Mouse (Mus musculus): ENCODE data around the gene 4930579F01Rik. TPM values are rescaled to one million over a fixed set of nuclear protein-coding genes. Genes with fewer than 3 reads are reported as not detected.
A peak's percentile ranks its signal among the peaks of the same experiment; 100 is the strongest.
"Not testable (repeated sequence)": the region's sequence is repeated elsewhere in the genome, so short reads cannot be mapped to it uniquely, and the experiment has no call there.

The 4930579F01Rik gene
- polyA plus RNA-seq, 1 experiment from 2014 or later: not detected

DNA sequence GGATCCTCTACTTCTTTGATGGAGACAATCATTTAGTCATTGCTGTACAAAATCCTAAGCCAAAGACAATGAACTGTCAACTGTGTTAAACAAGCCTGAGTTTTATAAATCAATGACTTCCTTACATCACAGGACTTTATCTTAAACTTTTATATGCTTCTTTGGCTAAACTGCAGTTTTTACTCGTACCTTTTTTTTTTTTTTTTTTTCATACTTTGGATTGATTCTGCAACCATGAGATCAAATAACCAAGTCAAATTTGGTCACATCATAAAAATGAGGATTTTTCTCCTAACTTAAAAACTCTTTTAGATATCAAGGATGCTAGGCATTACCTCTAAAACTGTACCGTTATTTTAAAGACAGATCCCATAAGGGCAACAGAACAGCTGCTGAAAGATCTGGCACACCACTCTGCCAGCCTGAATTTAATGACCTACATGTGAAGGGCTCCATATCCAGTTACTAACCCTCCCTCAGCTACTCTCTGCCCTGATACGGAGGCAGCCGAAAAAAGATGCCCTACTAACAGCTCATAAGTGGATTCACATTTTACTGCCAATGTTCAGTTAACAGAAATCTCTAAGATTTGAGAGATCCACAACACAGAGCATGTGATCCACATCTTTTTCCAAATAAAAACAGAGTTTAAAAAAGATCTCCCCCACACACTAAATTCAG is 51.4 kb downstream of the 4930579F01Rik start:
- peak overlapping the region; percentile 67 for H3K4me3 ChIP-seq (replicated peaks)
- no peaks in the 10 kb centered on the region for H3K27me3 ChIP-seq
- H3K36me3 ChIP-seq (replicated peaks): no peaks in the 10 kb centered on the region
- no peak overlapping the region for H3K27ac ChIP-seq
- peaks cover 4% of the 10 kb centered on the region; the same call in 1 of the 2 replicates for H3K4me1 ChIP-seq
- ATAC-seq (ENCODE audit: low FRiP score): no peak
- H3K9ac ChIP-seq: no peak overlapping the region
- 72% methylated on average over 4 of the region's 4 CpGs for WGBS
- H3K4me2 ChIP-seq: peak overlapping the region; percentile 57
- H3K9me3 ChIP-seq: no peaks in the 10 kb centered on the region

GRCm38 (mm10) chr3:138139663-138140062 is 54.0 kb downstream of the 4930579F01Rik start:
- Histone ChIP-seq H3K27me3 (no peaks in the 10 kb centered on the region), H3K9ac (no peak overlapping the region), H3K36me3 (replicated peaks) (no peaks in the 10 kb centered on the region), H3K4me3 (replicated peaks) (no peak overlapping the region), H3K9me3 (no peaks in the 10 kb centered on the region), H3K4me2 (no peak overlapping the region), H3K4me1 (peaks cover 4% of the 10 kb centered on the region; the same call in 1 of the 2 replicates), H3K27ac (no peak overlapping the region)
- no peak for ATAC-seq (ENCODE audit: low FRiP score)
- WGBS: 94% methylated on average over 6 of the region's 6 CpGs

GRCm38 (mm10) chr3:138138146-138138545 is 55.5 kb downstream of the 4930579F01Rik start:
- H3K36me3 ChIP-seq (replicated peaks); H3K4me2 ChIP-seq; H3K9me3 ChIP-seq; ATAC-seq (ENCODE audit: low FRiP score); H3K9ac ChIP-seq; H3K4me1 ChIP-seq; H3K4me3 ChIP-seq (replicated peaks); H3K27ac ChIP-seq; H3K27me3 ChIP-seq: not testable (repeated sequence)
- 94% methylated on average over 13 of the region's 13 CpGs for WGBS

GRCm38 (mm10) chr3:138134528-138134927 is 59.1 kb downstream of the 4930579F01Rik start:
- Histone ChIP-seq H3K9me3 (no peaks in the 10 kb centered on the region), H3K27ac (no peak overlapping the region), H3K4me2 (no peak overlapping the region), H3K4me3 (replicated peaks) (no peak overlapping the region), H3K4me1 (peaks cover 13% of the 10 kb centered on the region), H3K9ac (no peak overlapping the region), H3K36me3 (replicated peaks) (no peaks in the 10 kb centered on the region), H3K27me3 (no peaks in the 10 kb centered on the region)
- no peak for ATAC-seq (ENCODE audit: low FRiP score)
- WGBS: 97% methylated on average over 1 of the region's 1 CpGs

DNA sequence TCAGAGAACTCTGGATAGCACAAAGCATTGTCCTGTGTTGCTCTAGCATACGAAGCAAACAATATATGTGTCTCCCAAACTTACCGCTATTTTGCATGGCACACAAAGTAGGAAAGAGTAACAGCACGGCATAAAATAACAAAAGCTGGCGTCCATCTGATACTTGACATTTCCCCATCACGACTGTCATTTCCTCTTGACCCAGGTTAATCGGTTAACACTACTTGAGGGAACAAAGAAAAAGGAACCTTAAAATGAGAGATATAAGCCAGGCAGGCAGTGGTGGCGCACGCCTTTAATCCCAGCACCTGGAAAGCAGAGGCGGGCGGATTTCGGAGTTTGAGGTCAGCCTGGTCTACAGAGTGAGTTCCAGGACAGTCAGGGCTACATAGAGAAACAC is 59.7 kb downstream of the 4930579F01Rik start:
- Histone ChIP-seq H3K9me3 (no peaks in the 10 kb centered on the region), H3K27me3 (no peaks in the 10 kb centered on the region), H3K27ac (no peak overlapping the region), H3K4me2 (no peak overlapping the region), H3K9ac (no peak overlapping the region), H3K36me3 (replicated peaks) (no peaks in the 10 kb centered on the region), H3K4me3 (replicated peaks) (no peak overlapping the region), H3K4me1 (peaks cover 13% of the 10 kb centered on the region)
- 82% methylated on average over 11 of the region's 11 CpGs for WGBS
- no peak for ATAC-seq (ENCODE audit: low FRiP score)

- no peak overlapping the region for H3K4me2 ChIP-seq
- no peaks in the 10 kb centered on the region for H3K9me3 ChIP-seq
- no peaks in the 10 kb centered on the region for H3K27me3 ChIP-seq
- no peak overlapping the region for H3K4me3 ChIP-seq (replicated peaks)
- ATAC-seq (ENCODE audit: low FRiP score): no peak
- H3K4me1 ChIP-seq: peaks cover 13% of the 10 kb centered on the region
- 91% methylated on average over 8 of the region's 8 CpGs for WGBS
- H3K27ac ChIP-seq: no peak overlapping the region
- no peak overlapping the region for H3K9ac ChIP-seq
- no peaks in the 10 kb centered on the region for H3K36me3 ChIP-seq (replicated peaks)
Observed at GRCm38 (mm10) chr3:138133463-138133862, 60.2 kb downstream of the 4930579F01Rik start.

GRCm38 (mm10) chr3:138131168-138131567 is 62.5 kb downstream of the 4930579F01Rik start:
- H3K4me2 ChIP-seq: no peak overlapping the region
- H3K4me1 ChIP-seq: peaks cover 13% of the 10 kb centered on the region
- H3K27me3 ChIP-seq: no peaks in the 10 kb centered on the region
- H3K36me3 ChIP-seq (replicated peaks): no peaks in the 10 kb centered on the region
- no peak overlapping the region for H3K9ac ChIP-seq
- H3K4me3 ChIP-seq (replicated peaks): no peak overlapping the region
- WGBS: 63% methylated on average over 9 of the region's 9 CpGs
- no peak for ATAC-seq (ENCODE audit: low FRiP score)
- no peak overlapping the region for H3K27ac ChIP-seq
- H3K9me3 ChIP-seq: no peaks in the 10 kb centered on the region

DNA sequence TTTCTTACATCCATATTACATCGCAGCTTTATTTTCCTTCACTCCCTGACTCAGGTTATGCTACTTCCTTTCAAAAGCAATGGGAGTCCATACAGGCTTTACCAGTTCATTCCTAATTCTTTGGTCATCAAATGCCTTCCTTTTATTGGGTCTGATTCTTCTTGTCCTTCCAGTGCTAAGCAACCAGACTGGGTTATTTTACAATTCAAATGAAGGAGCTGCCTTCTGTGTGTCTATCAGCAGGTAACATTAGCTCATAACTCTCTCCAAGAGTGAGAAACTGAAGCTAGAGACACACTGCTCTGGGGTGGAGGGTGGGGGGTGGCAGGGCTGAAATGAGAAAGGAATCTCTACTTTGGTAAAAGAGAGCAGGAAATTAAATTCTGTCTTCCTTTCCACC is 62.9 kb downstream of the 4930579F01Rik start:
- H3K27me3 ChIP-seq: no peaks in the 10 kb centered on the region
- no peaks in the 10 kb centered on the region for H3K9me3 ChIP-seq
- ATAC-seq (ENCODE audit: low FRiP score): no peak
- H3K4me2 ChIP-seq: no peak overlapping the region
- peaks cover 13% of the 10 kb centered on the region for H3K4me1 ChIP-seq
- no peak overlapping the region for H3K9ac ChIP-seq
- H3K36me3 ChIP-seq (replicated peaks): no peaks in the 10 kb centered on the region
- no peak overlapping the region for H3K27ac ChIP-seq
- no peak overlapping the region for H3K4me3 ChIP-seq (replicated peaks)
- 53% methylated on average over 1 of the region's 1 CpGs for WGBS

DNA sequence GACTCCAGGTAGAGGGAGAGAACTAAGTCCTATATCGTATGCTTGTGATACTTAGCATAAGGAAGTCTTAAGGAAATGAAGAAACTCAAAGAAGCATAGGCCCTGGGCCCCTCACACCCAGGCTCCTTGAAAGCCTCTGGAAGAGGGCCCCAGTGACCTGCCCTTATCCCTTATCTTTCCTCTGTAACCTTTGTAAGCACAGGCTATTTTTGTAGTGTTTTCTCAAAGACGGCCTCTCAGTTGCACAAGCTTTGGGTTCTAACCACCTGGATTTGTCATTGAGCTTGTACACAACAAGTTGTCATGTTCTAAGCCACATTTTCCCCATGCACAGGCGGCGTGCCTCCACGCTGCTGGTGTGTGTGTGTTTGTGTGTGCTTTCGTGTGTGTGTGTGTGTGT is 64.5 kb downstream of the 4930579F01Rik start:
- Histone ChIP-seq H3K9me3 (no peaks in the 10 kb centered on the region), H3K9ac (no peak overlapping the region), H3K27ac (no peak overlapping the region), H3K36me3 (replicated peaks) (no peaks in the 10 kb centered on the region), H3K27me3 (no peaks in the 10 kb centered on the region), H3K4me3 (replicated peaks) (no peak overlapping the region), H3K4me1 (peaks cover 13% of the 10 kb centered on the region), H3K4me2 (no peak overlapping the region)
- 96% methylated on average over 6 of the region's 6 CpGs for WGBS
- ATAC-seq (ENCODE audit: low FRiP score): no peak

DNA sequence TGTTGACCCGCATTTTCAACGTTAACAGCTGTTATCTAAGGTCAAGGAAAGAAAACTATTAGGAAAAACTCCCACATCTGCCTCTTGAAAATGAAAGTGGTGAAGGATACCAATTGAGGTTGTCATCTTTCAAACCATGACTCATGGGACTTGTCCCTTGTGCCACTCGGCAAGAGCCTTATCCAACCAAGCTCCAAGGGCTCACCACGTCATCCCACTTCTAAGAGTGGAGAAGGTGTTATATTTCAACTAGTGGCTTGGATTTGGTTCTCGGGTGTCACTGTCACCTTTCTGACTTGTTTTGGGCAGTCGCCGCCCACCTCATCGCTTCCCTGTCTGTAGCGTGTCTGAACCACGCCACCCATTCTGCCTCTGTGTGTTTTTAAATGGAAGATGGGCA is 69.8 kb downstream of the 4930579F01Rik start:
- Histone ChIP-seq H3K9ac (no peak overlapping the region), H3K4me3 (replicated peaks) (no peak overlapping the region), H3K9me3 (no peaks in the 10 kb centered on the region), H3K4me1 (no peaks in the 10 kb centered on the region), H3K4me2 (no peak overlapping the region), H3K27me3 (no peaks in the 10 kb centered on the region), H3K36me3 (replicated peaks) (no peaks in the 10 kb centered on the region), H3K27ac (no peak overlapping the region)
- no peak for ATAC-seq (ENCODE audit: low FRiP score)
- WGBS: 93% methylated on average over 10 of the region's 10 CpGs

DNA sequence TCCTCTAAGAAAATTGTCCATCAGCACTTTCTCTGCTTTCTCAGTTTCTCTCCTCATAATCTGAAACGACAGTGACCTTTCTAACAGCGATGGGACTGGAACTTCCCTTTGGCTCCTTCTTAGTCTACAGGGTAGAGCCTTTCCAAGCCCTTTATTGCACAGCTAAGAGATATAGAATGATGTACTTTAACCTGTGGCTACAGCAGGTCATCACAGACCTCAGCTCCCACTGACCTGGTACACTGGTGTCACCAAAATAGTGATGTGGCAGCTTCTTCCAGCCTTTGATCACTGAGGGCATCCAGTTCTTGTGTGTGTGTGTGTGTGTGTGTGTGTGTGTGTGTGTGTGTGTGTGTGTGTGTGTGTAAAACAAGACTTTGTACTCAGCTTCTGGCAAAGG is 72.2 kb downstream of the 4930579F01Rik start:
- no peak overlapping the region for H3K27ac ChIP-seq
- WGBS: 94% methylated on average over 2 of the region's 2 CpGs
- H3K9me3 ChIP-seq: no peaks in the 10 kb centered on the region
- no peak overlapping the region for H3K4me2 ChIP-seq
- H3K4me3 ChIP-seq (replicated peaks): no peak overlapping the region
- H3K9ac ChIP-seq: no peak overlapping the region
- H3K27me3 ChIP-seq: no peaks in the 10 kb centered on the region
- no peak for ATAC-seq (ENCODE audit: low FRiP score)
- no peaks in the 10 kb centered on the region for H3K36me3 ChIP-seq (replicated peaks)
- no peaks in the 10 kb centered on the region for H3K4me1 ChIP-seq

DNA sequence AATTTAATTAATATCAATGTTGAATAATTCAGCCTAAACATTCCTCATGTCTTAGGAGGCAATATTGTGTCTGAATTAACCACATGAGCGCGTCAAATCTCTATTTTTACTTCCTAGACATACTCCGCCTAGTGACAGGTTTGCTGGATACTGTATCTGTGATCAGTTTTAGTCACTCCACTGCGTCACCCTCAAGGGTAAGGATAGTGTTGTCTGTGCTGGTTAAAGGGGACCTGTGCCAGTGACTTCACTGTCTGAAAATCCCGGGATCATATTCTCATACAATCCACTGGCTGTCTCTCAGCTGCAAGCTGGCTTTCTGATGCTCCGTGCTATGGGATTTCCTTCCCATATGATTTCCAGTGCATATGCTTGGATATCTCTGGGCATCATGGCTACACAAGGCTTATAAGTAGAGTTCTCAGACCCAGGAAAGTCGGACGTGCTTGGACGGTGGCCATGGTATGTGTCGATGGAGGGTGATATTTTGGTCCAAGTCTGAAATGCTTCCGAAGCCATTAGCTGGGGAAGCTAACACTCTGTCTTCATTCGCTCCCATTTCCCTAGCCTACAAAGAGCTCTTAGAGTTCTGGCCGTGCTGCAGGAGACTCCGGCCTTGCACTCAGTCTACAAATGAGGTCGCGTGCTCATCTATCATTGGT is 74.0 kb downstream of the 4930579F01Rik start:
- no peaks in the 10 kb centered on the region for H3K4me1 ChIP-seq
- no peak overlapping the region for H3K4me3 ChIP-seq (replicated peaks)
- H3K27me3 ChIP-seq: no peaks in the 10 kb centered on the region
- H3K36me3 ChIP-seq (replicated peaks): no peaks in the 10 kb centered on the region
- ATAC-seq (ENCODE audit: low FRiP score): no peak
- H3K27ac ChIP-seq: no peak overlapping the region
- no peak overlapping the region for H3K9ac ChIP-seq
- H3K4me2 ChIP-seq: no peak overlapping the region
- H3K9me3 ChIP-seq: no peaks in the 10 kb centered on the region
- 95% methylated on average over 16 of the region's 16 CpGs for WGBS

DNA sequence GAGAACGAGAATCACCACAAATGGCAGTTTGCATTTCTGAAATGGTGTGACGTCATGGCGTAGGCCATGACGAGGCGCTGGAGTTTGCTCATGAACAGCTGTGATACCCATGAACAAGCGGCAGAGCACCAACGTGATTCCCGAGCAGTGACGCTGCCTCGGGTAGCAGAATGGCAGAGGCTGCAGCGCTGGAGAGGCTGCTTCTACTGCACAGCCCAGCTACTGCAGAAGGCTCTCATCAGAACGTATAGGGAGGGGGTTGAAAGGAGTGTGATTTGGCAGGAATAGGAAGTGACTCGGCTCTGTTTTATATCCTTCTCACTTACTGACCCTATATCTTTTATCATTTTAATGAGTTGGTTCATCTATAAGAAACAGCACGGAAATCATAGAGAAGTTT is 74.8 kb downstream of the 4930579F01Rik start:
- H3K4me2 ChIP-seq: no peak overlapping the region
- no peak for ATAC-seq (ENCODE audit: low FRiP score)
- no peak overlapping the region for H3K4me3 ChIP-seq (replicated peaks)
- H3K27ac ChIP-seq: no peak overlapping the region
- H3K4me1 ChIP-seq: no peaks in the 10 kb centered on the region
- WGBS: 82% methylated on average over 14 of the region's 14 CpGs
- H3K27me3 ChIP-seq: no peaks in the 10 kb centered on the region
- H3K36me3 ChIP-seq (replicated peaks): no peaks in the 10 kb centered on the region
- H3K9me3 ChIP-seq: no peaks in the 10 kb centered on the region
- no peak overlapping the region for H3K9ac ChIP-seq
